Mouse (Mus musculus) lung, postnatal 0 days (tissue): ENCODE data around the gene Tle4.

ENCODE experiments used
- CTCF ChIP-seq: IDR thresholded peaks from 2 replicates; pipeline ENCODE4 v1.5.1; 2016; ENCODE audit warnings: antibody characterized with exemption, mild to moderate bottlenecking
- EP300 ChIP-seq: IDR thresholded peaks from 2 replicates; pipeline ENCODE4 v1.6.1; 2016; ENCODE audit warnings: antibody characterized with exemption, mild to moderate bottlenecking, control low read depth

DNA sequence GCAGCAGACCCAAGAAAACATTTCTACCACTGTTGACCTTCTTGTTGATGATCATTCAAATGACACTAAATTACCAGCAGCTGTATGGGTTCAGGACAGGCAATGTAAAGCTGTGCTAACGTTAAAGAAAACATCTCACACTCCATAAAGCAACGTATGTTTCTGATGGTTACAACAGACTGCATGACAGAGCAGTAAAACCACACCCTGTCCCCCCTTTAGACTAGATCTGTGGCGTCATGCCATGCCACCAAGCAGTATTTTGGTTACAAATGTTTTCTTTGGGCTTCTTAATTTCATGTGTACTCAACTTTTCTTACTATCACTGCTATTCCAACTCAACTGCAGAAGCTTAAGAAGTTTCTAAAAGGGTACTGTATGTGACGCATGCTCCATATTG lies 19.8 kb downstream of the Tle4 start:
- TF ChIP-seq EP300 (no peak), CTCF (no peak)
